Comparison of ENCODE assay signal across 11 mouse cellular contexts in the genomic region with DNA sequence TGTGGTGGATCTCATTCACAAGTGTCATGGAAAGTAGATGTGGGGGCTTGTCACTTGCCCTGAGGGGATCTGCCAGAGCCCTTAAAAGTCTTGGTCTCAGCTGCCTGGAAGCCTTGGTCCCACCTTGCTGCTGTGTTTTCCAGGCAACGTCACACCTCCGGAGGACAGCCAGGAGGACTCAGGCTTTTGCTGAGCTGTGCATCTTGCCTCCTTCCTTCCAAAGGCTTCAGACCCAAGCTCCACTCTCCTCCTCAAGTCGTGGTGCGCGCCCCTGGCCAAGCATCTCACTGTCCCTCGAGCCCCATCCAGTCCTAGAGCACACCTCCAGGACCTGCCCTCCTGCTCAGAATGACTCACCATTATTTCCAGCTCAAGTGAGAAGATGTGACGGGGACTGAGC. TPM values are rescaled to one million over a fixed set of nuclear protein-coding genes. Genes with fewer than 3 reads are reported as not detected.
A peak's percentile ranks its signal among the peaks of the same experiment; 100 is the strongest.
DNase-seq lines count a peak whose midpoint lies in the region; ATAC-seq and TF ChIP-seq lines count a peak whose summit lies in the region.
"Had no signal": no experiment of that assay in that cellular context is flagged by ENCODE, and none has a peak within 500 bp of the region (broad histone marks: within the 10 kb centered on the region; RNA-seq: fewer than 3 reads in every experiment).

No protein-coding gene starts in this region.

- peaks cover 63% of the 10 kb centered on the region for H3K27me3 ChIP-seq in kidney, embryonic 15.5 days
- H3K27me3 ChIP-seq in cerebellum, adult 2 months (ENCODE audit: control insufficient read depth, insufficient read depth, low read length): no peaks in the 10 kb centered on the region
- H3K27me3 ChIP-seq in forebrain, embryonic 14.5 days (replicated peaks; ENCODE audit: control insufficient read depth, insufficient read depth, low read length): peaks cover 8% of the 10 kb centered on the region
- H3K27me3 ChIP-seq in midbrain, embryonic 11.5 days (ENCODE audit: control insufficient read depth, insufficient read depth, low read length): peaks cover 26% of the 10 kb centered on the region

- H3K9me3 ChIP-seq in kidney, embryonic 15.5 days (replicated peaks): no peaks in the 10 kb centered on the region
- H3K9me3 ChIP-seq in forebrain, embryonic 14.5 days (replicated peaks; ENCODE audit: control insufficient read depth, low read length): no peaks in the 10 kb centered on the region
- no peaks in the 10 kb centered on the region for H3K9me3 ChIP-seq in midbrain, embryonic 11.5 days (ENCODE audit: control insufficient read depth, low read length)
- H3K9me3 ChIP-seq: liver, embryonic 15.5 days had no signal

- DNase-seq in kidney, postnatal 10 days: no peak
- DNase-seq in cerebellum, adult 2 months: peak; percentile 68 to 72
- DNase-seq in forebrain, embryonic 14.5 days (ENCODE audit: low spot score): no peak
- DNase-seq in midbrain, embryonic 11.5 days (ENCODE audit: low spot score, missing footprints): peak; percentile 86
- no peak for DNase-seq in yolk sac, embryonic 10.5 days (ENCODE audit: low spot score)
- DNase-seq in spleen, postnatal 14 days (ENCODE audit: low spot score in 2 of 2): no peak
- DNase-seq in ovary, postnatal 36 days (ENCODE audit: low spot score): no peak
- DNase-seq: kidney, postnatal 25 days had no signal

- TF ChIP-seq CTCF in cerebellum, adult 2 months (IDR thresholded peaks at IDR 0.05; ENCODE audit: borderline replicate concordance, insufficient read depth, low read depth, low read length): no peak

- no peaks in the 10 kb centered on the region for H3K36me3 ChIP-seq in kidney, embryonic 15.5 days
- H3K36me3 ChIP-seq in forebrain, embryonic 14.5 days (ENCODE audit: control insufficient read depth, insufficient read depth, low read length): no peaks in the 10 kb centered on the region
- no peaks in the 10 kb centered on the region for H3K36me3 ChIP-seq in midbrain, embryonic 11.5 days (ENCODE audit: control insufficient read depth, insufficient read depth, low read length)
- H3K36me3 ChIP-seq: liver, embryonic 15.5 days had no signal

- peak; percentile 37; the same call in 1 of the 2 replicates for TF ChIP-seq POLR2A in cerebellum, adult 2 months (IDR thresholded peaks at IDR 0.05; ENCODE audit: borderline replicate concordance, insufficient read depth, low read length)

- 76% methylated on average over 7 of the region's 7 CpGs for WGBS in kidney, embryonic 15.5 days
- WGBS in cerebellum, adult 2 months: 24% methylated on average over 7 of the region's 7 CpGs
- 74% methylated on average over 7 of the region's 7 CpGs for WGBS in forebrain, embryonic 14.5 days
- 68% methylated on average over 7 of the region's 7 CpGs for WGBS in midbrain, embryonic 11.5 days

- peak overlapping the region; percentile 98 for H3K4me2 ChIP-seq in kidney, embryonic 15.5 days
- peak overlapping the region; percentile 99 for H3K4me2 ChIP-seq in forebrain, embryonic 14.5 days (ENCODE audit: low read length)
- no peak overlapping the region for H3K4me2 ChIP-seq in midbrain, embryonic 11.5 days

- no peak for ATAC-seq in kidney, embryonic 15.5 days (replicated peaks; ENCODE audit: low FRiP score)
- ATAC-seq in forebrain, embryonic 14.5 days: no peak
- ATAC-seq in midbrain, embryonic 11.5 days (ENCODE audit: low FRiP score): no peak

- no peak overlapping the region for H3K9ac ChIP-seq in kidney, embryonic 15.5 days
- peak overlapping the region; percentile 76 for H3K9ac ChIP-seq in forebrain, embryonic 14.5 days (ENCODE audit: low read length)
- no peak overlapping the region for H3K9ac ChIP-seq in midbrain, embryonic 11.5 days (ENCODE audit: low read length)
- H3K9ac ChIP-seq: liver, embryonic 15.5 days had no signal

- H3K4me3 ChIP-seq in kidney, embryonic 15.5 days (replicated peaks): no peak overlapping the region
- H3K4me3 ChIP-seq in cerebellum, adult 2 months (replicated peaks; ENCODE audit: insufficient read depth, low read depth, low read length): peak overlapping the region; percentile 82
- peak overlapping the region; percentile 70; the same call in 1 of the 2 replicates for H3K4me3 ChIP-seq in forebrain, embryonic 14.5 days (ENCODE audit: low read depth, low read length)
- no peak overlapping the region for H3K4me3 ChIP-seq in midbrain, embryonic 11.5 days (ENCODE audit: low read depth, low read length)
- H3K4me3 ChIP-seq: myocyte had no signal

- no peak overlapping the region for H3K27ac ChIP-seq in kidney, embryonic 15.5 days
- peak overlapping the region; percentile 97 for H3K27ac ChIP-seq in cerebellum, adult 2 months (ENCODE audit: insufficient read depth, low read length)
- H3K27ac ChIP-seq in forebrain, embryonic 14.5 days (ENCODE audit: low read depth, low read length): no peak overlapping the region
- H3K27ac ChIP-seq in midbrain, embryonic 11.5 days (ENCODE audit: low read depth, low read length): no peak overlapping the region
- H3K27ac ChIP-seq: liver, embryonic 15.5 days had no signal

- H3K4me1 ChIP-seq in kidney, embryonic 15.5 days: peaks cover 22% of the 10 kb centered on the region
- H3K4me1 ChIP-seq in cerebellum, adult 2 months (ENCODE audit: control insufficient read depth, insufficient read depth, low read length): peaks cover 20% of the 10 kb centered on the region
- peaks cover 4% of the 10 kb centered on the region for H3K4me1 ChIP-seq in forebrain, embryonic 14.5 days (ENCODE audit: control insufficient read depth, insufficient read depth, low read length)
- peaks cover 3% of the 10 kb centered on the region; the same call in 1 of the 2 replicates for H3K4me1 ChIP-seq in midbrain, embryonic 11.5 days (ENCODE audit: control insufficient read depth, insufficient read depth, low read length)
- H3K4me1 ChIP-seq: liver, embryonic 15.5 days had no signal

RNA-seq across cellular contexts. Expression of gene Kcna2, which starts 2.1 kb away (rescaled TPM):
- 0.08 TPM in 2 replicates for polyA plus RNA-seq in kidney, embryonic 15.5 days (2015; fragmentation: Nextera tagmentation; extraction: Ambion mirVana)
- 73.3 and 75.7 TPM in 2 replicates for polyA plus RNA-seq in cerebellum, adult 2 months (2012; rRNA removed)
- polyA plus RNA-seq in forebrain, embryonic 14.5 days (2014; fragmentation: Nextera tagmentation; extraction: Ambion mirVana): 0.44 and 0.49 TPM in 2 replicates
- 0.18 and 0.28 TPM in 2 replicates for polyA plus RNA-seq in midbrain, embryonic 11.5 days (2014; fragmentation: Nextera tagmentation; extraction: Ambion mirVana)
- polyA plus RNA-seq: myocyte had no signal

Comparison
In these comparisons a context has a peak if more than half of its experiments do, and no peak if none do; other contexts are left out.
1. H3K4me3 ChIP-seq: peak in cerebellum, adult 2 months (single experiment) and forebrain, embryonic 14.5 days (single experiment); none in kidney, embryonic 15.5 days (single experiment) and midbrain, embryonic 11.5 days (single experiment).
2. DNase-seq: peak in cerebellum, adult 2 months (2 of 2) and midbrain, embryonic 11.5 days (single experiment); none in kidney, postnatal 10 days (single experiment), forebrain, embryonic 14.5 days (single experiment), yolk sac, embryonic 10.5 days (single experiment), spleen, postnatal 14 days (0 of 2) and ovary, postnatal 36 days (single experiment).
3. RNA of gene Kcna2, which starts 2.1 kb away (polyA plus RNA-seq): 73.3 to 75.7 TPM in cerebellum, adult 2 months; 0.44 to 0.49 TPM in forebrain, embryonic 14.5 days, 0.18 to 0.28 TPM in midbrain, embryonic 11.5 days and 0.08 TPM in kidney, embryonic 15.5 days; every median in the first group is over 10 times any median in the second.